Mouse (Mus musculus): ENCODE measurements around the gene Abhd16b. TPM values are rescaled to one million over a fixed set of nuclear protein-coding genes. Genes with fewer than 3 reads are reported as not detected.

Gene Abhd16b
- polyA plus RNA-seq, 1 experiment from 2014 or later = 0.20 TPM

- no peak overlapping the region for H3K9ac ChIP-seq (replicated peaks; ENCODE audit: low read length)
- ATAC-seq (ENCODE audit: low FRiP score, low TSS enrichment) = 0 out of 2 replicates have a peak, but pooled peaks have one; percentile 13
- peak overlapping the region; percentile 49; the same call in 1 of the 2 replicates for H3K27ac ChIP-seq (ENCODE audit: low read length)
- peaks cover 18% of the 10 kb centered on the region for H3K36me3 ChIP-seq (ENCODE audit: insufficient read depth, low read length)
- H3K4me1 ChIP-seq (ENCODE audit: insufficient read depth, low read length) = peaks cover 14% of the 10 kb centered on the region
- WGBS = 68% methylated on average over 5 of the region's 5 CpGs
- H3K4me2 ChIP-seq (replicated peaks; ENCODE audit: low read depth, low read length) = no peak overlapping the region
- H3K9me3 ChIP-seq (ENCODE audit: low read length) = peaks cover 1% of the 10 kb centered on the region
- no peaks in the 10 kb centered on the region for H3K27me3 ChIP-seq (ENCODE audit: insufficient read depth, low read length)
- no peak overlapping the region for H3K4me3 ChIP-seq (ENCODE audit: low read length)
These were observed 32.5 kb downstream of the Abhd16b start for GRCm38 (mm10) chr2:181525526-181525925.

- no peak overlapping the region for H3K9ac ChIP-seq (replicated peaks; ENCODE audit: low read length)
- no peaks in the 10 kb centered on the region for H3K27me3 ChIP-seq (ENCODE audit: insufficient read depth, low read length)
- H3K9me3 ChIP-seq (ENCODE audit: low read length) = peaks cover 7% of the 10 kb centered on the region
- no peak overlapping the region for H3K27ac ChIP-seq (ENCODE audit: low read length)
- peaks cover 29% of the 10 kb centered on the region for H3K36me3 ChIP-seq (ENCODE audit: insufficient read depth, low read length)
- ATAC-seq (ENCODE audit: low FRiP score, low TSS enrichment) = no peak
- WGBS = 91% methylated on average over 1 of the region's 1 CpGs
- no peak overlapping the region for H3K4me3 ChIP-seq (ENCODE audit: low read length)
- H3K4me1 ChIP-seq (ENCODE audit: insufficient read depth, low read length) = no peaks in the 10 kb centered on the region
- H3K4me2 ChIP-seq (replicated peaks; ENCODE audit: low read depth, low read length) = no peak overlapping the region
These were observed 36.1 kb downstream of the Abhd16b start for GRCm38 (mm10) chr2:181529076-181529475.

DNA sequence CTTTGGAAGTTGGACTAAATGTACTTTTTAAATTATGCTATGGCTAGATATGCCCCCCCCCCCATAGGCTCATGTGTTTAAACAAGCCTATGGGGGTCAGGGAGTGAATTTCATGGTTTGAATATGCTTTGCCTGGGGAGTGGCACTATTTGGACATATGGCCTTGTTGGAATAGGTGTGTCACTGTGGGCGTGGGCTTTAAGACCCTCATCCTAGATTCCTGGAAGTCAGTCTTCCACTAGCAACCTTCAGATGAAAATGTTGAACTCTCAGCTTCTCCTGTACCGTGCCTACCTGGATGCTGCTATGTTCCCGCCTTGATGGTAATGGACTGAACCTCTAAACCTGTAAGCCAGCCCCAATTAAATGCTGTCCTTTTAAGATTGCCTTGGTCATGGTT is 39.6 kb downstream of the Abhd16b start:
- ATAC-seq (ENCODE audit: low FRiP score, low TSS enrichment) = no peak
- 96% methylated on average over 3 of the region's 3 CpGs for WGBS
- Histone ChIP-seq H3K27ac (ENCODE audit: low read length) (no peak overlapping the region), H3K27me3 (ENCODE audit: insufficient read depth, low read length) (no peaks in the 10 kb centered on the region), H3K9ac (replicated peaks; ENCODE audit: low read length) (no peak overlapping the region), H3K36me3 (ENCODE audit: insufficient read depth, low read length) (peaks cover 28% of the 10 kb centered on the region), H3K4me3 (ENCODE audit: low read length) (no peak overlapping the region), H3K9me3 (ENCODE audit: low read length) (peaks cover 7% of the 10 kb centered on the region), H3K4me2 (replicated peaks; ENCODE audit: low read depth, low read length) (no peak overlapping the region), H3K4me1 (ENCODE audit: insufficient read depth, low read length) (no peaks in the 10 kb centered on the region)

GRCm38 (mm10) chr2:181536410-181536809 is 43.4 kb downstream of the Abhd16b start:
- Histone ChIP-seq H3K9ac (replicated peaks; ENCODE audit: low read length) (no peak overlapping the region), H3K27me3 (ENCODE audit: insufficient read depth, low read length) (no peaks in the 10 kb centered on the region), H3K4me2 (replicated peaks; ENCODE audit: low read depth, low read length) (no peak overlapping the region), H3K9me3 (ENCODE audit: low read length) (no peaks in the 10 kb centered on the region), H3K27ac (ENCODE audit: low read length) (no peak overlapping the region), H3K4me1 (ENCODE audit: insufficient read depth, low read length) (peaks cover 3% of the 10 kb centered on the region; the same call in 1 of the 2 replicates), H3K36me3 (ENCODE audit: insufficient read depth, low read length) (peaks cover 6% of the 10 kb centered on the region; the same call in 1 of the 2 replicates), H3K4me3 (ENCODE audit: low read length) (no peak overlapping the region)
- ATAC-seq (ENCODE audit: low FRiP score, low TSS enrichment) = no peak
- 78% methylated on average over 2 of the region's 2 CpGs for WGBS

DNA sequence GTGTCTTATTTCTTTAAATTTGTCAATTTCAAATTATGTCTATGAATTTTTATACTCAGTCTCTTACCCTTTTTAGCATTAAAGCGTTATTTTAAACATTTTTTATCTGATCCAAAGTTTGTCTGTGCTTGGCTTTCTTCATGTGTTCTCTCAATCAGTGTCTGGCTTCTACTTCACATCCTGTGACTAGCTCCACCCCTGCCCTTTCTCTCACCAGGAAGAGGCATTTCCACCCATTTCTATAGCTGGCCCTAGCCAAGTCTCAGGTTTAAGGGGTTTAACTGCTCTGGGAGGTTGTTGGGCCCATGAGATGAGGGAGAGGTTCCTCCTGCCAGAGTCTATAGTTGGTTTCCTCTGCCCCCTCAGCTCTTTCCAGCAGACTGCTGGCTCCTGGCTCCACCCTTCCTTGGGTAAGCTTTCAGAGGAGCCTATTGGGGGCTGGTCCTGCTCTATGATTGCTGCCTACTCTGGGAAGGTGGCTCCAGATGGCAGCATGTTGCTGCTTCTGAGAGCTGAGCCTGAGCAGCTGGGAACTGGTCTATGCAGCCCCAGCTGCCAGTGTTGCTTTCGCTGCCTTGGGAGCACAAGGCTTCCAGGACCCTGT is 44.5 kb downstream of the Abhd16b start:
- Histone ChIP-seq H3K27ac (ENCODE audit: low read length) (0 out of 2 replicates have a peak overlapping the region, but pooled peaks have one; percentile 2), H3K4me2 (replicated peaks; ENCODE audit: low read depth, low read length) (no peak overlapping the region), H3K36me3 (ENCODE audit: insufficient read depth, low read length) (peaks cover 1% of the 10 kb centered on the region; the same call in 1 of the 2 replicates)

GRCm38 (mm10) chr2:181541761-181542380 is 48.9 kb downstream of the Abhd16b start:
- Histone ChIP-seq H3K9me3 (ENCODE audit: low read length) (no peaks in the 10 kb centered on the region), H3K4me1 (ENCODE audit: insufficient read depth, low read length) (peaks cover 3% of the 10 kb centered on the region; the same call in 1 of the 2 replicates), H3K36me3 (ENCODE audit: insufficient read depth, low read length) (no peaks in the 10 kb centered on the region), H3K4me3 (ENCODE audit: low read length) (no peak overlapping the region), H3K27ac (ENCODE audit: low read length) (no peak overlapping the region), H3K9ac (replicated peaks; ENCODE audit: low read length) (no peak overlapping the region), H3K4me2 (replicated peaks; ENCODE audit: low read depth, low read length) (no peak overlapping the region), H3K27me3 (ENCODE audit: insufficient read depth, low read length) (no peaks in the 10 kb centered on the region)
- no peak for ATAC-seq (ENCODE audit: low FRiP score, low TSS enrichment)
- WGBS = 87% methylated on average over 6 of the region's 6 CpGs

More for the DNA sequence above, 44.5 kb downstream of the Abhd16b start:
- H3K9ac ChIP-seq (replicated peaks; ENCODE audit: low read length) = no peak overlapping the region
- H3K27me3 ChIP-seq (ENCODE audit: insufficient read depth, low read length) = no peaks in the 10 kb centered on the region
- no peak overlapping the region for H3K4me3 ChIP-seq (ENCODE audit: low read length)
- ATAC-seq (ENCODE audit: low FRiP score, low TSS enrichment) = peak; percentile 76
- WGBS = 81% methylated on average over 2 of the region's 2 CpGs
- no peaks in the 10 kb centered on the region for H3K9me3 ChIP-seq (ENCODE audit: low read length)
- peaks cover 3% of the 10 kb centered on the region; the same call in 1 of the 2 replicates for H3K4me1 ChIP-seq (ENCODE audit: insufficient read depth, low read length)

Other genes with a start within 250 kb of the Abhd16b start
- gene Gmeb2, start 205.2 kb upstream of the Abhd16b start, polyA plus RNA-seq (2015; fragmentation: Nextera tagmentation; extraction: Ambion mirVana) = 15.7 and 18.7 TPM in 2 replicates
- gene Stmn3, start 178.7 kb upstream of the Abhd16b start, polyA plus RNA-seq (2015; fragmentation: Nextera tagmentation; extraction: Ambion mirVana) = 3.7 and 7.7 TPM in 2 replicates
- 51.2 and 57.9 TPM in 2 replicates for gene Rtel1, start 173.5 kb upstream of the Abhd16b start, polyA plus RNA-seq (2015; fragmentation: Nextera tagmentation; extraction: Ambion mirVana)
- 48.8 and 50.5 TPM in 2 replicates for gene Zgpat, start 128.3 kb upstream of the Abhd16b start, polyA plus RNA-seq (2015; fragmentation: Nextera tagmentation; extraction: Ambion mirVana)
- 72.5 and 73.5 TPM in 2 replicates for gene Arfrp1, start 127.8 kb upstream of the Abhd16b start, polyA plus RNA-seq (2015; fragmentation: Nextera tagmentation; extraction: Ambion mirVana)
- 28.3 and 32.6 TPM in 2 replicates for gene Lime1, start 113.1 kb upstream of the Abhd16b start, polyA plus RNA-seq (2015; fragmentation: Nextera tagmentation; extraction: Ambion mirVana)
- 26.2 and 30.5 TPM in 2 replicates for gene Zbtb46, start 33.8 kb upstream of the Abhd16b start, polyA plus RNA-seq (2015; fragmentation: Nextera tagmentation; extraction: Ambion mirVana)
- gene Tpd52l2, start 3.9 kb downstream of the Abhd16b start, polyA plus RNA-seq (2015; fragmentation: Nextera tagmentation; extraction: Ambion mirVana) = 168 and 172 TPM in 2 replicates
- 91.7 and 100 TPM in 2 replicates for gene Dnajc5, start 27.3 kb downstream of the Abhd16b start, polyA plus RNA-seq (2015; fragmentation: Nextera tagmentation; extraction: Ambion mirVana)
- 66.9 and 71.7 TPM in 2 replicates for gene Uckl1, start 91.7 kb downstream of the Abhd16b start, polyA plus RNA-seq (2015; fragmentation: Nextera tagmentation; extraction: Ambion mirVana)
- gene Prpf6, start 98.7 kb downstream of the Abhd16b start, polyA plus RNA-seq (2015; fragmentation: Nextera tagmentation; extraction: Ambion mirVana) = 75.2 and 79.7 TPM in 2 replicates
- 37.8 and 41.1 TPM in 2 replicates for gene Zfp512b, start 99.6 kb downstream of the Abhd16b start, polyA plus RNA-seq (2015; fragmentation: Nextera tagmentation; extraction: Ambion mirVana)
- gene Samd10, start 106.0 kb downstream of the Abhd16b start, polyA plus RNA-seq (2015; fragmentation: Nextera tagmentation; extraction: Ambion mirVana) = 29.5 and 31.4 TPM in 2 replicates
- 0.21 and 0.49 TPM in 2 replicates for gene Gm29797, start 163.8 kb downstream of the Abhd16b start, polyA plus RNA-seq (2015; fragmentation: Nextera tagmentation; extraction: Ambion mirVana)
- gene Sox18, start 178.4 kb downstream of the Abhd16b start, polyA plus RNA-seq (2015; fragmentation: Nextera tagmentation; extraction: Ambion mirVana) = 61.6 and 65.2 TPM in 2 replicates
- gene Tcea2, start 187.1 kb downstream of the Abhd16b start, polyA plus RNA-seq (2015; fragmentation: Nextera tagmentation; extraction: Ambion mirVana) = 29.3 and 29.9 TPM in 2 replicates
- 67.7 and 72.1 TPM in 2 replicates for gene Rgs19, start 200.8 kb downstream of the Abhd16b start, polyA plus RNA-seq (2015; fragmentation: Nextera tagmentation; extraction: Ambion mirVana)
- not detected in 2 replicates for gene Lkaaear1, start 205.2 kb downstream of the Abhd16b start, polyA plus RNA-seq (2015; fragmentation: Nextera tagmentation; extraction: Ambion mirVana)
- 0.50 and 0.67 TPM in 2 replicates for gene Oprl1, start 221.8 kb downstream of the Abhd16b start, polyA plus RNA-seq (2015; fragmentation: Nextera tagmentation; extraction: Ambion mirVana)